Mouse (Mus musculus) olfactory bulb, adult 2 months (tissue): Measurements from ENCODE around the gene Slc12a7.

Experiments used
- CTCF ChIP-seq: fragments of 200-500 bp; IDR thresholded peaks from 2 replicates; pipeline ENCODE4 v1.5.1; 2012; ENCODE audit warnings: low read depth, mild to moderate bottlenecking, low read length, moderate library complexity; ENCODE audit not compliant: insufficient read depth
- POLR2A ChIP-seq: fragments of 200-500 bp; IDR thresholded peaks from 2 replicates; pipeline ENCODE4 v1.6.1; 2012; ENCODE audit warnings: mild to moderate bottlenecking, low read depth, low read length, moderate library complexity; ENCODE audit not compliant: insufficient read depth

DNA sequence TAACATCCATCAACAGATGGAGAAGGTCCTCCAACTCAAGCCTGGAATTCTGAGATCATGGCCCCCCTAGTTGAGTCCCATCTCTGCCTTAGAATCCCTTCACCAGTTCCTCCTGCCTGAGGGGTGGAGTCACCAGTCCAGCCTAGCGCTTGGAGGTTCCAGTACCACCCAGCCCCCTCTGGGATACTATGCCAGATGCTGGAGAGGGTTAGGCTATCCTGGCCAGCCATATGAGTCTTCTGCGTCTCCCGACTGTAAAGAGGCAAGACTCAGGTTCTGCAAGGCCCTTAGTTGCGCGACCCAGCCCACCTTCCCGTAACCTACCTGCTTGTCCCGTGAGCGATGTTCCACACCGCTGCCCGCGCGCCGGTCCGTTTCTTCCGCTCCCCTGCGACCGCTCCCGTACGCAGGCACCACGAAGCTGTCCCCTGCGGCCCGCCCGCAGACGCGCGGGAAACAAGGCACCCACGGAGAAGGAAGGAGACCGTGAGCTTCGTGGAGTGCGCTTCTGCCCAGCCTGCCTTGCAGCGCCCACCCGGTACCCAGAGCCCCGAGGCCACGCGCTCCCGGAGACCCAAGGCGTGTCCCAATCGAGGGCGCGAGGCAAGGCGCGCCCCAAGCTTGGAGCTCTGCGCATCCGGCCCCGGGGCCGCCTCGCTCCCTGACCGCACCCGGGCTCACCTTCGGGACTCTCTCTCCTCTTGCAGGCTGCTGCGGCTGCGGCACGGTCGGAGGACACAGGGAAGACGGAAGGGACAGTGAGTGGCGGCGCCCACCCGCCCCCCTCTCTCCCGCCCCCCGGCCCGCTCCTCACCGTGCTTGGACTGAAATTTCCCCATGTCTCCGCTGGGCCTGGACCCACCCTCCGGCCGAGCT is 113.9 kb downstream of the Slc12a7 start:
- no peak for TF ChIP-seq POLR2A
- no peak for TF ChIP-seq CTCF
